ENCODE assay signal across 21 mouse cellular contexts in genomic region chr7:125900386-125901161, GRCm38 (mm10).
DNase-seq lines count a peak whose midpoint lies in the region; ATAC-seq and TF ChIP-seq lines count a peak whose summit lies in the region.
"Had no signal": no experiment of that assay in that cellular context is flagged by ENCODE, and none has a peak within 500 bp of the region (broad histone marks: within the 10 kb centered on the region; RNA-seq: fewer than 3 reads in every experiment).

No protein-coding gene starts in this region.

- H3K4me1 ChIP-seq in forebrain, postnatal 0 days (ENCODE audit: insufficient read depth): no peaks in the 10 kb centered on the region
- 0 out of 2 replicates have a peak, but pooled peaks cover 8% of the 10 kb centered on the region for H3K4me1 ChIP-seq in forebrain, embryonic 12.5 days
- peaks cover 10% of the 10 kb centered on the region; the same call in 1 of the 2 replicates for H3K4me1 ChIP-seq in hindbrain, embryonic 12.5 days
- H3K4me1 ChIP-seq in hindbrain, embryonic 14.5 days (replicated peaks; ENCODE audit: control insufficient read depth, insufficient read depth, low read length): no peaks in the 10 kb centered on the region
- H3K4me1 ChIP-seq in hindbrain, embryonic 15.5 days (replicated peaks): peaks cover 10% of the 10 kb centered on the region
- H3K4me1 ChIP-seq: liver, embryonic 15.5 days had no signal

- no peak overlapping the region for H3K4me2 ChIP-seq in forebrain, postnatal 0 days (ENCODE audit: low read depth)
- no peak overlapping the region for H3K4me2 ChIP-seq in forebrain, embryonic 12.5 days
- H3K4me2 ChIP-seq in hindbrain, embryonic 12.5 days (replicated peaks): no peak overlapping the region
- no peak overlapping the region for H3K4me2 ChIP-seq in hindbrain, embryonic 14.5 days (replicated peaks)
- H3K4me2 ChIP-seq in hindbrain, embryonic 15.5 days: no peak overlapping the region
- H3K4me2 ChIP-seq: forebrain, embryonic 13.5 days; limb, embryonic 13.5 days; liver, embryonic 15.5 days had no signal

- peak; percentile 20 for DNase-seq in forebrain, postnatal 0 days
- no peak for DNase-seq in hindbrain, embryonic 14.5 days (ENCODE audit: low spot score)
- no peak for DNase-seq in cerebellum, adult 8-10 months
- DNase-seq: cerebellum, postnatal 14 days; embryo, embryonic 11 days; gastrocnemius, adult 2 months; heart, adult 18-20 months; kidney, adult 18-20 months; kidney, postnatal 10 days; layer of hippocampus, adult 9-11 months; right cerebral cortex, postnatal 25 days had no signal

- no peak overlapping the region for H3K4me3 ChIP-seq in forebrain, postnatal 0 days (ENCODE audit: low read depth, low read length)
- H3K4me3 ChIP-seq in forebrain, embryonic 12.5 days (replicated peaks): no peak overlapping the region
- H3K4me3 ChIP-seq in hindbrain, embryonic 12.5 days: no peak overlapping the region
- H3K4me3 ChIP-seq in hindbrain, embryonic 14.5 days (replicated peaks; ENCODE audit: low read length): no peak overlapping the region
- no peak overlapping the region for H3K4me3 ChIP-seq in hindbrain, embryonic 15.5 days
- H3K4me3 ChIP-seq: forebrain, embryonic 13.5 days; gastrocnemius, adult 2 months; limb, embryonic 13.5 days; liver, embryonic 15.5 days had no signal

- ATAC-seq in forebrain, postnatal 0 days: peak; percentile 62
- ATAC-seq in forebrain, embryonic 12.5 days (ENCODE audit: low FRiP score): no peak
- ATAC-seq in hindbrain, embryonic 12.5 days (ENCODE audit: low FRiP score): peak; percentile 40; the same call in 1 of the 2 replicates
- ATAC-seq in hindbrain, embryonic 14.5 days (ENCODE audit: low FRiP score): no peak
- no peak; the same call in 1 of the 2 replicates for ATAC-seq in hindbrain, embryonic 15.5 days (ENCODE audit: low FRiP score, low read depth)
- ATAC-seq in neutrophil, adult 5-6 weeks (ENCODE audit: extremely low read depth, insufficient number of reproducible peaks, low FRiP score, poor library complexity, severe bottlenecking): peak; percentile 3; the same call in 1 of the 2 replicates
- ATAC-seq: activated CD4-positive, CD25-positive, alpha-beta regulatory T cell, adult 4 months; forebrain, embryonic 13.5 days; lung, postnatal 0 days; Patski had no signal

- no peaks in the 10 kb centered on the region for H3K36me3 ChIP-seq in forebrain, postnatal 0 days (ENCODE audit: insufficient read depth)
- H3K36me3 ChIP-seq in forebrain, embryonic 12.5 days (replicated peaks): no peaks in the 10 kb centered on the region
- no peaks in the 10 kb centered on the region for H3K36me3 ChIP-seq in hindbrain, embryonic 12.5 days
- H3K36me3 ChIP-seq in hindbrain, embryonic 14.5 days (replicated peaks; ENCODE audit: control insufficient read depth, insufficient read depth): no peaks in the 10 kb centered on the region
- H3K36me3 ChIP-seq in hindbrain, embryonic 15.5 days: no peaks in the 10 kb centered on the region
- H3K36me3 ChIP-seq: limb, embryonic 13.5 days; liver, embryonic 15.5 days had no signal

- no peaks in the 10 kb centered on the region for H3K9me3 ChIP-seq in forebrain, postnatal 0 days (ENCODE audit: low read length)
- no peaks in the 10 kb centered on the region for H3K9me3 ChIP-seq in forebrain, embryonic 12.5 days
- H3K9me3 ChIP-seq in hindbrain, embryonic 12.5 days (replicated peaks): no peaks in the 10 kb centered on the region
- no peaks in the 10 kb centered on the region for H3K9me3 ChIP-seq in hindbrain, embryonic 14.5 days (ENCODE audit: control insufficient read depth, low read length)
- no peaks in the 10 kb centered on the region for H3K9me3 ChIP-seq in hindbrain, embryonic 15.5 days
- H3K9me3 ChIP-seq: forebrain, embryonic 13.5 days; liver, embryonic 15.5 days had no signal

- peak overlapping the region; percentile 9; the same call in 1 of the 2 replicates for H3K27ac ChIP-seq in forebrain, postnatal 0 days (ENCODE audit: low read depth, low read length)
- H3K27ac ChIP-seq in forebrain, embryonic 12.5 days: no peak overlapping the region
- H3K27ac ChIP-seq in hindbrain, embryonic 12.5 days: peak overlapping the region; percentile 52; the same call in 1 of the 2 replicates
- H3K27ac ChIP-seq in hindbrain, embryonic 14.5 days: no peak overlapping the region
- H3K27ac ChIP-seq in hindbrain, embryonic 15.5 days (replicated peaks): 0 out of 2 replicates have a peak overlapping the region, but pooled peaks have one; percentile 31
- H3K27ac ChIP-seq: forebrain, embryonic 13.5 days; gastrocnemius, adult 2 months; limb, embryonic 13.5 days; liver, embryonic 15.5 days had no signal

- no peak for TF ChIP-seq CTCF in forebrain, postnatal 0 days (IDR thresholded peaks at IDR 0.05; ENCODE audit: low read depth)

- H3K9ac ChIP-seq in forebrain, postnatal 0 days: no peak overlapping the region
- H3K9ac ChIP-seq in forebrain, embryonic 12.5 days: no peak overlapping the region
- no peak overlapping the region for H3K9ac ChIP-seq in hindbrain, embryonic 12.5 days
- no peak overlapping the region for H3K9ac ChIP-seq in hindbrain, embryonic 14.5 days
- H3K9ac ChIP-seq in hindbrain, embryonic 15.5 days: no peak overlapping the region
- H3K9ac ChIP-seq: forebrain, embryonic 13.5 days; limb, embryonic 13.5 days; liver, embryonic 15.5 days had no signal

- WGBS in forebrain, postnatal 0 days: 41% methylated on average over 13 of the region's 13 CpGs
- WGBS in forebrain, embryonic 12.5 days: 59% methylated on average over 13 of the region's 13 CpGs
- 60% methylated on average over 13 of the region's 13 CpGs for WGBS in hindbrain, embryonic 12.5 days
- 59% methylated on average over 13 of the region's 13 CpGs for WGBS in hindbrain, embryonic 14.5 days
- 49% methylated on average over 13 of the region's 13 CpGs for WGBS in hindbrain, embryonic 15.5 days

- no peaks in the 10 kb centered on the region for H3K27me3 ChIP-seq in forebrain, postnatal 0 days (ENCODE audit: insufficient read depth, low read length)
- no peaks in the 10 kb centered on the region for H3K27me3 ChIP-seq in forebrain, embryonic 12.5 days
- H3K27me3 ChIP-seq in hindbrain, embryonic 12.5 days: no peaks in the 10 kb centered on the region
- no peaks in the 10 kb centered on the region for H3K27me3 ChIP-seq in hindbrain, embryonic 14.5 days (ENCODE audit: control insufficient read depth, insufficient read depth, low read length)
- no peaks in the 10 kb centered on the region for H3K27me3 ChIP-seq in hindbrain, embryonic 15.5 days
- H3K27me3 ChIP-seq: forebrain, embryonic 13.5 days; Patski had no signal

Comparison
In these comparisons a context has a peak if more than half of its experiments do, and no peak if none do; other contexts are left out.
1. ATAC-seq: peak in forebrain, postnatal 0 days (single experiment), hindbrain, embryonic 12.5 days (single experiment) and neutrophil, adult 5-6 weeks (single experiment); none in forebrain, embryonic 12.5 days (single experiment), hindbrain, embryonic 14.5 days (single experiment) and hindbrain, embryonic 15.5 days (single experiment).
2. H3K27ac ChIP-seq: peak in forebrain, postnatal 0 days (single experiment), hindbrain, embryonic 12.5 days (single experiment) and hindbrain, embryonic 15.5 days (single experiment); none in forebrain, embryonic 12.5 days (single experiment) and hindbrain, embryonic 14.5 days (single experiment).